Mouse (Mus musculus) cortical plate, adult 2 months (tissue): ENCODE measurements around the gene Dhodh.

Experiments
- CTCF ChIP-seq: fragments of 200-500 bp; IDR thresholded peaks from 2 replicates; pipeline ENCODE4 v1.5.1; 2011; ENCODE audit warnings: mild to moderate bottlenecking, control low read depth, low read length; ENCODE audit not compliant: insufficient read depth; ENCODE audit errors: extremely low read depth
- POLR2A ChIP-seq: fragments of 200-500 bp; IDR thresholded peaks from 2 replicates; pipeline ENCODE4 v1.6.1; 2011; ENCODE audit warnings: mild to moderate bottlenecking, low read length, control low read depth; ENCODE audit not compliant: insufficient read depth; ENCODE audit errors: extremely low read depth

- TF ChIP-seq POLR2A, result no peak
- no peak for TF ChIP-seq CTCF
Measured at GRCm38 (mm10) chr8:109650801-109651200, 42.3 kb upstream of the Dhodh start.
